Mouse (Mus musculus): Measurements from ENCODE around the gene Gm9008. TPM values are rescaled to one million over a fixed set of nuclear protein-coding genes. Genes with fewer than 3 reads are reported as not detected.
"Not testable (repeated sequence)": the region's sequence is repeated elsewhere in the genome, so short reads cannot be mapped to it uniquely, and the experiment has no call there.

The Gm9008 gene
- polyA plus RNA-seq (2015; fragmentation: Nextera tagmentation; extraction: Ambion mirVana): 0.18 and 0.25 TPM in 2 replicates

DNA sequence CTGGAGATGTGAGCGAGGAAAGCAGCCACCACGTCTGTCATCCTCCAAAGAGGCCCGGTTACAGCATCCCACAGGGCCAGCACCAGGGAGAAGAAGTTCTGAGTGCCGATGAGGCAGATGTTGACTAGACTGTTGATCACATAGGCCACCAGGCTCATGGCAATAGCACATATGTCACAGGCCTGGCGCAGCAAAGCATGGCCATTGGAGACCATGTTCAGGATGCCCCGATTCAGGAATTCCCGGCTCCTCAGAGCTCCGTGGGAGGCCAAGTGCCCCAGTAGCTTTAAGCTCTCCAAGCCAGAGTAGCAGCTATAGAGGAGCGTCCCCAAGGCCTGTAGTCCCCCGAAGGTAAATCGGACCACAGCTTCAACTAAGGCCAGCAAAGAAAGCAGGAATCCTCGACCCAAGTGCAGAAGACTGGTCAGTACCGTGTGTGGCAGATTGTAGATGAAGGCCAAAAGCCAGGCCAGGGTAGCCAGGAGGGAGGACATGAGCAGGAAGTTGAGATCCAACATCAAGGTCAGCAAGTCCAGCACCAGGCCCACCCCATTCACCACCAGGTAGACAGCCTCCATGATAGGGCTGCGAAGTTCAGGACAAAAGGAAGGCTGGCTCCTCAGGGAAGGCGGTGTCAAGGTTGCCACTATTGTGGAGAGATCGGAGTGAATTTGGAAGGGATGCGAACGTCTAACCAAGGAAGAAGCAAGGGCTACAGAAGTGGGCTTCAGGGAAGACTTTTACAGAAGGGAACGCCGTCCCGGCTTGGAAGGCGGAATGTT is at the start of gene Gm9008:
Gene Gm9008 (minus strand): TSS at position 731 of the 782 bp plus-strand sequence.
- not testable (repeated sequence) for H3K4me3 ChIP-seq; H3K4me1 ChIP-seq; H3K9ac ChIP-seq; H3K27me3 ChIP-seq (replicated peaks); ATAC-seq (replicated peaks); H3K27ac ChIP-seq; H3K9me3 ChIP-seq; H3K36me3 ChIP-seq (replicated peaks); H3K4me2 ChIP-seq
- 94% methylated on average over 19 of the region's 22 CpGs for WGBS

DNA sequence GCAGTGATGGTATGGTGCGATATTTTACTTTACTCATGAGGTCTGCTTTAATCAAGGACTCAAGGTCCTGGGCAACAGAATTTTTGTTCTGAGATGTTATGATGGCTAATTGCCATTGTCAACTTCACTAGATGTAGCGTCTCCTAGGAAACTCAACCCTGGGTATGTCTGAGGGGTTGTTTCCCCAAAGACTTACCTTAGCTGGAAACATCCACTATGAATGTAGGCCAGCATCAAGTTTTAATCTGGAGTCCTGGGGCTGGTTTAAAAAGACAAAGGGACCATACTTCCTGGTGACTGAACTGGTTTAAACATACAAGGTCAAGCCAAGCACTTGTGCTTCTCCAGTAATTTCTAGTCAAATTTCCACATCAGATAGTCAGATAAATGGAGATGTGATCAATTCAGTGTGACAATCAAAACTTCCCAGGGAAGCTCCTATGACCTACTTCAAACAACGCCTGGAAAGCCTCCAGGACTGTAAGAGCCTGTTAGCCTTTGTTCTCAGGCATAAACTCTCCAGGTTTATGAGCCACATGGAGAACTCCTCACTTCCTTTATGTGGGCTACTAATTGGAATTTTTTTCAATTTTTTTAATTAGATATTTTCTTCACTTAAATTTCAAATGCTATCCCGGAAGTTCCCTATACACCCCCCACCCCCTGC is 24.5 kb upstream of the Gm9008 start:
- Histone ChIP-seq H3K36me3 (replicated peaks) (no peaks in the 10 kb centered on the region), H3K4me2 (no peak overlapping the region), H3K9me3 (no peaks in the 10 kb centered on the region), H3K4me1 (no peaks in the 10 kb centered on the region), H3K27me3 (replicated peaks) (no peaks in the 10 kb centered on the region), H3K4me3 (no peak overlapping the region), H3K9ac (no peak overlapping the region), H3K27ac (no peak overlapping the region)
- WGBS: 86% methylated on average over 4 of the region's 4 CpGs
- no peak for ATAC-seq (replicated peaks)

DNA sequence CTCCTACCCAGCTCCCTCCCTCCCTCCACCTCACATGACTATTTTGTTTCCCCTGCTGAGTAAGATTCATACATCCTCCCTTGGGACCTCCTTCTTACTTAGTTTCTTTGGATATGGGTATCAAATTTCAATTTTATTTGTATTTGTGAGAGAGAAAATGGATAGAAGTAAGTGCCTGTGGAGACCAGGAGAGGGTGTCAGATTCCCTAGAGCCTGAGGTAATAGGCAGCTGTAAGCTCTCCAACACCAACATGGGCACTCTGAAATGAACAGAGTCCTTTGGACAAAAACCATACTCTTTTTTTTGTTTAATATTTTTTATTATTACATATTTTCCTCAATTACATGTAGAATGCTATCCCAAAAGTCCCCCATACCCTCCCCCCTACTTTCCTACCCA is 12.6 kb upstream of the Gm9008 start:
- Histone ChIP-seq H3K4me1 (no peaks in the 10 kb centered on the region), H3K9ac (no peak overlapping the region), H3K4me3 (no peak overlapping the region), H3K9me3 (no peaks in the 10 kb centered on the region), H3K4me2 (no peak overlapping the region), H3K36me3 (replicated peaks) (no peaks in the 10 kb centered on the region), H3K27ac (no peak overlapping the region), H3K27me3 (replicated peaks) (no peaks in the 10 kb centered on the region)
- ATAC-seq (replicated peaks): no peak

DNA sequence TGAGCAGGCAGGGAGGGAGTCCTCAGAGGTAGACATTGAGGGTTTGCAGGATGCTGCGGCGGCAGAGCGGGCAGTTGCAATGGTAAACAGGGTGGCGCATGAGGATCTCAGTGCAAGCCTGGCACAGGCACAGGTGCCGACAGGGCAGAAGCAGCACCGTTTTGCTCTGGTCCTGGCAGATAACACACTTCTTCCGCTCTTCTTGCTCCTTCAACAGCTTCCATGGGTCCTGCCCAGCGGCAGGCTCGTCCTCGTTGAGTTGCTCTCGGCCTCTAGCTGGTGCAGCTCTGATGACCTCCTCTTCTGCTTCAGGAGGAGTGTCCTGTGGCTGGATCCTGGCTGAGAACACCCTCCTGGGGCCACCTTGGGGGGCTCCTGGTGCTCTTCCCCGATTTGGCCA is 1.2 kb downstream of the Gm9008 start:
- H3K4me2 ChIP-seq; H3K4me3 ChIP-seq; H3K9ac ChIP-seq; H3K9me3 ChIP-seq; H3K4me1 ChIP-seq; H3K27me3 ChIP-seq (replicated peaks); ATAC-seq (replicated peaks); H3K27ac ChIP-seq; H3K36me3 ChIP-seq (replicated peaks): not testable (repeated sequence)
- 90% methylated on average over 12 of the region's 12 CpGs for WGBS

DNA sequence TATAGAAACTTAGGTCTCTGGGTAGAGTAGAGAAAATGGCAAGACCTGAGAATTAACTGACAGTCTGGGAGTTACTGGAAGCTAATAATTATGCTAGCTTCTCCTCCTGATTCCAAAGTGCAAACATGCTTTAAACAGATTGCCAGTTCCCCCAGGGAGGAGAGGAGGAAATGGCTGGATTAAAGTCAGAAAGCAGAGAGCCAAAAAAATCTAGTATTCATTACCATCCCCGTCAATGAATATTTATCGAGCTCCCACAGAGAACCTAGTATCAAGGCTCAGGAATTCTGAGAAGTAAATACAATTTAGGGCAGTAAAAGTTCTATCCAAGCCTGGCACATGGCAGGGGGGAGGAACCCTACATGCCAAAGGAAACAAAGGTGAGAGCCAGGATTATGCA is 29.4 kb downstream of the Gm9008 start:
- no peaks in the 10 kb centered on the region for H3K27me3 ChIP-seq (replicated peaks)
- H3K9me3 ChIP-seq: no peaks in the 10 kb centered on the region
- ATAC-seq (replicated peaks): peak; percentile 63
- H3K9ac ChIP-seq: no peak overlapping the region
- H3K36me3 ChIP-seq (replicated peaks): no peaks in the 10 kb centered on the region
- no peak overlapping the region for H3K4me2 ChIP-seq
- H3K27ac ChIP-seq: no peak overlapping the region
- H3K4me1 ChIP-seq: no peaks in the 10 kb centered on the region
- H3K4me3 ChIP-seq: no peak overlapping the region
- 24% methylated on average over 2 of the region's 2 CpGs for WGBS

Measured in midbrain, embryonic 15.5 days (tissue).